Mouse (Mus musculus) megakaryocyte, embryonic 14.5 days (primary cell): ENCODE results near the gene Mzf1. TPM values are rescaled to one million over a fixed set of nuclear protein-coding genes. Genes with fewer than 3 reads are reported as not detected.
A peak's percentile ranks its signal among the peaks of the same experiment; 100 is the strongest.

Source experiments
- H3K27me3 ChIP-seq: replicated peaks from 2 replicates; pipeline ENCODE3; 2012; ENCODE audit warnings: inconsistent platforms
- H3K36me3 ChIP-seq: replicated peaks from 2 replicates; pipeline ENCODE3; 2012; ENCODE audit warnings: low read length, inconsistent platforms, mixed read lengths
- H3K4me1 ChIP-seq: 2 replicates; pipeline ENCODE4 v1.6.1; 2012; ENCODE audit warnings: inconsistent platforms
- H3K4me3 ChIP-seq: replicated peaks from 2 replicates; pipeline ENCODE3; 2012; ENCODE audit warnings: moderate library complexity, mild to moderate bottlenecking, inconsistent platforms
- H3K9me3 ChIP-seq: 2 replicates; pipeline ENCODE4 v1.6.1; 2012; ENCODE audit warnings: inconsistent platforms
- FLI1 ChIP-seq: IDR thresholded peaks from 2 replicates; pipeline ENCODE4 v1.6.1; 2012; ENCODE audit warnings: low read length, inconsistent platforms, mixed read lengths
- GATA1 ChIP-seq: IDR thresholded peaks from 3 replicates; pipeline ENCODE4 v1.6.1; 2012; ENCODE audit warnings: mixed read lengths, low read length, inconsistent platforms, borderline replicate concordance
- polyA plus RNA-seq: library from polyadenylated mRNA; stranded (reverse); fragments of >175 nt; gene quantifications from 2 replicates; pipeline ENCODE4 v1.2.3, GENCODE M21; 2012; ENCODE audit warnings: low replicate concordance; ENCODE audit not compliant: insufficient read depth

Mzf1 gene
- polyA plus RNA-seq, 1 experiment: 1.6 TPM

DNA sequence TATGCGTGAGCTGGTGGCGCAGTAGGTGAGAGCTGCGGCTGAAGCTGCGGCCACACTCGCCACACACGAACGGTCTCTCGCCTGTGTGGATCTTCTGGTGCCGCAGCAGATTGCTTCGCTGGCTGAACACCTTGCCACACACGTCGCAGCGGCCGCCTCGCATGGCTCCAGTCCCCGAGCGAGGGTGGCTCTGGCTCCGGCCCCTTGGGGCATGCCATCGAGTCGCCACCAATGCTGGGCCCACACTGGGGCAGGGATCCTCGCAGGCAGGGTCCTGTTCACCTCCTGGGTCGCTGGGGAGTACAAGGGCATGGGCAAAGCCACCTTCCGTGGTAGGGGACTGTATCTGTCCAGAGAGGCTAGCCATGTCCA is 10.3 kb downstream of the Mzf1 start:
- H3K4me1 ChIP-seq: peaks cover 68% of the 10 kb centered on the region
- peaks cover 15% of the 10 kb centered on the region for H3K36me3 ChIP-seq
- H3K4me3 ChIP-seq: peak overlapping the region; percentile 90
- peaks cover 20% of the 10 kb centered on the region for H3K9me3 ChIP-seq
- TF ChIP-seq FLI1 (no peak), GATA1 (no peak)
- H3K27me3 ChIP-seq: peaks cover 29% of the 10 kb centered on the region

DNA sequence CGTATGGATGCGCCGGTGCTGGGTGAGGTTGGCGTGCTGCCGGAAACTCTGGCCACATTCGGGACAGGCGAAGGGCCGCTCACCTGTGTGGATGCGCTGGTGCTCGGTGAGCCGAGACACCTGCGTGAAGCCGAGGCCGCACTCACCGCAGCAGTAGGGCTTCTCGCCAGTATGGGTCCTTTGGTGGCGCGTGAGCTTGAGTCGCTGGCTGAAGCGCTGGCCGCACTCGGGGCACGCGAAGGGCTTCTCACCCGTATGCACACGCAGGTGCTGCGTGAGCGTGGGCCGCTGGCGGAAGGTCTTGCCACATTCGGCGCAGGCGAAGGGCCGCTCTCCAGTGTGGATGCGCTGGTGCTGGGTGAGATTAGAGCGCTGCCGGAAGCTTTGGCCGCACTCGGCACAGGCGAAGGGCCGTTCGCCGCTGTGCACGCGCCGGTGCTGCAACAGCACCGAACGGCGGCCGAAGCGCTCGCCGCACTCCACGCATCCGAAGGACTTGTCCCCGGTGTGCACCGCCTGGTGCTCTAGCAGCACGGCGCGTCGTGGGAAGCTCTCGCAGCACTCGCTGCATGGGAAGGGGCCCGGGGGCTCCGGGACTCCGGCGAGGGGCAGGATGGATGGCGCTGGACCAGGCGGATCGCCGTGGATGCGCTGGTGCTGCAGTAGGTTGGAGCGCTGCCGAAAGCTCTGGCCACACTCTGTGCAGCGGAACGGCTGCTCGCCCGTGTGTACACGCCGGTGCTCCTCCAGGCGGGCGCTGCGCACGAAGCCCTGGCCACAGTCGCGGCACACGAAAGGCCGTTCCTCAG is 10.9 kb downstream of the Mzf1 start:
- H3K36me3 ChIP-seq: peaks cover 15% of the 10 kb centered on the region
- H3K4me3 ChIP-seq: peak overlapping the region; percentile 90
- peaks cover 73% of the 10 kb centered on the region for H3K4me1 ChIP-seq
- H3K27me3 ChIP-seq: peaks cover 29% of the 10 kb centered on the region
- peaks cover 20% of the 10 kb centered on the region for H3K9me3 ChIP-seq
- no peak for TF ChIP-seq FLI1
- TF ChIP-seq GATA1: no peak

DNA sequence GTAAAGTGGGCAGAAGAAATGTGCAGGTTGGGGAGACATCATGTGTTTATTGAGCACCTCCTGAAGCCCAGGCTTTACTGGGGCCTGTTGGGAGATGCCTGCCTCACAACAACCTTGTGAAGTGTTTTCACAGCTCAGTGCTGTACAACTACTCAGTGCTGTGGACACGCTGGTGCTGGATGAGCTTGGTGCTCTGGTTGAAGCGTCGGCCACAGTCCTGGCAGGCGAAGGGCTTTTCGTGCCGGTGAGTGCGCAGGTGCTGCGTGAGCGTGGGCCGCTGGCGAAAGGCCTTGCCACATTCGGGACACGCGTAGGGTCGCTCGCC is 11.5 kb downstream of the Mzf1 start:
- H3K27me3 ChIP-seq: peaks cover 29% of the 10 kb centered on the region
- peaks cover 15% of the 10 kb centered on the region for H3K36me3 ChIP-seq
- peaks cover 76% of the 10 kb centered on the region for H3K4me1 ChIP-seq
- peaks cover 20% of the 10 kb centered on the region for H3K9me3 ChIP-seq
- peak overlapping the region; percentile 90 for H3K4me3 ChIP-seq
- TF ChIP-seq GATA1 (no peak), FLI1 (no peak)

GRCm38 (mm10) chr7:13042511-13042910 is 12.1 kb downstream of the Mzf1 start:
- no peak for TF ChIP-seq FLI1
- peaks cover 29% of the 10 kb centered on the region for H3K27me3 ChIP-seq
- peaks cover 15% of the 10 kb centered on the region for H3K36me3 ChIP-seq
- peaks cover 20% of the 10 kb centered on the region for H3K9me3 ChIP-seq
- no peak overlapping the region for H3K4me3 ChIP-seq
- peaks cover 76% of the 10 kb centered on the region for H3K4me1 ChIP-seq

DNA sequence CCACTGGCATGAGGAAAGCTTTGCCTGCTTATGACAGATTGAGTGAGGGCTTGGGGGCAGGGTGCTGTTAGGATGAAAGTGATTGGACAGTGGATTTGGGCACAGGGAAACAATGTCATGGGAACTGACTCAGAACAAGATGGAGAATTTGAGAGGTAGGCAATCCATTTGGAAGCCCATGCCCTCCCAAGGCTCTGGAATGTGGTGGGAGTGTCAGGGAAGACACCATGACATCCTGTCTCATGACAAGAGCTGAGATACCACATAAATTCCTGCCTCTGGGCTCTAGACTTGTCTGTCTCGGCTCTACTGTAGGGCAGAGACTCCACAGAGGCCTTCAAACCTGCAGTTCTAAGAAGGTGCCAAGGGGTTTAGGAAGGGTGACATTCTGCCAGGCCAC is 13.3 kb downstream of the Mzf1 start:
- peaks cover 29% of the 10 kb centered on the region for H3K27me3 ChIP-seq
- peaks cover 82% of the 10 kb centered on the region for H3K4me1 ChIP-seq

GRCm38 (mm10) chr7:13039181-13039580 is 15.4 kb downstream of the Mzf1 start:
- TF ChIP-seq FLI1: no peak
- no peak for TF ChIP-seq GATA1
- Histone ChIP-seq H3K27me3 (peaks cover 20% of the 10 kb centered on the region), H3K9me3 (peaks cover 16% of the 10 kb centered on the region), H3K36me3 (peaks cover 35% of the 10 kb centered on the region), H3K4me1 (peaks cover 84% of the 10 kb centered on the region), H3K4me3 (peak overlapping the region; percentile 98)

More for the DNA sequence above, 13.3 kb downstream of the Mzf1 start:
- Histone ChIP-seq H3K9me3 (peaks cover 20% of the 10 kb centered on the region), H3K36me3 (peaks cover 19% of the 10 kb centered on the region), H3K4me3 (no peak overlapping the region)
- no peak for TF ChIP-seq FLI1
- TF ChIP-seq GATA1: no peak

DNA sequence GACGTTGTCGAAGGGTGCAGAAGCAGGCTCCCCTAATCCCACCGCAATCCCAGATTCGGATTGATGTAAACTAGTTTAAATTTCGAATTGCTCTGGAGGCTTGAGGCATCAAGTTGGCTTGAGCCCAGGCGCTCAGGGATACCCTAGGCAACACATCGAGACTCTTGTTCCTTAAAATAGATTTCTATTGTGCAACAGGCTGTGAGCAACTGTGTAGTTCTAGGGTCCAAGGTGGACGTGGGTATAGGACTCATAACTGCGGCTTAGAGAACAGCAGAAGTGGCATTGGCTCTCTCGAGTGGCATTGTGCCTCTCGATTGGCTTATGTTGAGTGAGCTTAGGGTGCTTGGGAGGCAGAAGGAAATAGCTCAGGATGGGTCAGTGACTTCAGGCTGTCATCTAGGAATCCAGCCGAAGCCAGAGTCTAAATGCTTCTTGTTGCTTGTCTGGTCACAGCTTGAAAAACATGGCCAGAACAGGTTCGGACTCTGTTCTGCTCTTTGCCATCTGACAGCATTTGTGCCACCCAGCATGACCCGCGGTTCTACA is 15.9 kb downstream of the Mzf1 start:
- no peak for TF ChIP-seq FLI1
- TF ChIP-seq GATA1: no peak
- peaks cover 84% of the 10 kb centered on the region for H3K4me1 ChIP-seq

GRCm38 (mm10) chr7:13037901-13038555 is 16.5 kb downstream of the Mzf1 start, which contains the start of gene Ube2m:
Gene Ube2m, minus strand, starts transcription at chr7:13038275.
- H3K36me3 ChIP-seq: peaks cover 38% of the 10 kb centered on the region
- H3K27me3 ChIP-seq: peaks cover 8% of the 10 kb centered on the region
- peak within 1 kb of the TSS; percentile 98 for H3K4me3 ChIP-seq
- peaks cover 5% of the 10 kb centered on the region for H3K9me3 ChIP-seq
- no peak for TF ChIP-seq FLI1
- TF ChIP-seq GATA1: no peak
- H3K4me1 ChIP-seq: peaks cover 84% of the 10 kb centered on the region

More for the DNA sequence above, 15.9 kb downstream of the Mzf1 start:
- H3K9me3 ChIP-seq: peaks cover 11% of the 10 kb centered on the region
- peaks cover 37% of the 10 kb centered on the region for H3K36me3 ChIP-seq
- peak overlapping the region; percentile 98 for H3K4me3 ChIP-seq
- H3K27me3 ChIP-seq: peaks cover 15% of the 10 kb centered on the region

GRCm38 (mm10) chr7:13037366-13037765 is 17.2 kb downstream of the Mzf1 start:
- H3K9me3 ChIP-seq: no peaks in the 10 kb centered on the region
- TF ChIP-seq FLI1: no peak
- TF ChIP-seq GATA1: no peak
- H3K4me1 ChIP-seq: peaks cover 84% of the 10 kb centered on the region
- peaks cover 2% of the 10 kb centered on the region for H3K27me3 ChIP-seq
- H3K4me3 ChIP-seq: peak overlapping the region; percentile 98
- H3K36me3 ChIP-seq: peaks cover 41% of the 10 kb centered on the region

DNA sequence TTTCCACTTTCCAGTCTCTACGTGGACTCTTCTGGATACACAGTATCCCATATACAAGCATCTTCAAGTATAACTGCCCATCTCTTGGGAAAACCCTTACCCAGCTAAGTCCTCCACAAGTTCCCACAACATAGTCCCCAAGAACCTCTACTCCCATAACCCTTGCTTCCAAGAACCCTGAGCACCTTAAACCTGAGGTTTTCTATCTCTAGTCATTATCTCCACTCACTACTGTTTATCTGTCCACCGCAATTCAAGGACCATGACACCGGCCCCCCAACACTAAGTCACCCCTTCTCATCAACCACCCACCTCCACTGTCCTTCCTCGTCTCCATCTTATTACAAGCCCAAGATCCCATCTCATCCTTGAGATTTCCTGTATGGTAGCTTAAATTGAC is 17.8 kb downstream of the Mzf1 start:
- H3K36me3 ChIP-seq: peaks cover 47% of the 10 kb centered on the region
- H3K27me3 ChIP-seq: no peaks in the 10 kb centered on the region
- no peaks in the 10 kb centered on the region for H3K9me3 ChIP-seq
- H3K4me3 ChIP-seq: peak overlapping the region; percentile 98
- H3K4me1 ChIP-seq: peaks cover 85% of the 10 kb centered on the region
- TF ChIP-seq FLI1 (no peak), GATA1 (no peak)
